Mouse (Mus musculus): ENCODE data around the gene Gm17304.

- TF ChIP-seq CTCF (conservative IDR thresholded peaks at IDR 0.05; ENCODE audit: insufficient read depth, insufficient read length, low read depth, low read length) (no peak), POLR2A (IDR thresholded peaks at IDR 0.05; ENCODE audit: low read depth, low read length) (no peak)
Measured at GRCm38 (mm10) chr5:106614570-106614969, 5.7 kb downstream of the Gm17304 start.

Measured in kidney, adult 2 months (tissue).